Mouse (Mus musculus): Measurements from ENCODE around the gene Mag. TPM values are rescaled to one million over a fixed set of nuclear protein-coding genes. Genes with fewer than 3 reads are reported as not detected.
"Not testable (repeated sequence)": the region's sequence is repeated elsewhere in the genome, so short reads cannot be mapped to it uniquely, and the experiment has no call there.

Gene Mag
- 0.39 TPM in 1 of 2 replicates, not detected in the other for total RNA-seq (2015)
- total RNA-seq (2017) = 0.37 and 1.3 TPM in 2 replicates

- no peak for ATAC-seq (replicated peaks; ENCODE audit: poor library complexity)
These were observed at the start of gene Mag for GRCm38 (mm10) chr7:30914732-30915131. Mag (minus strand) TSS chr7:30914873.

GRCm38 (mm10) chr7:30964366-30964765 is 49.7 kb upstream of the Mag start:
- ATAC-seq (replicated peaks; ENCODE audit: poor library complexity) = no peak

GRCm38 (mm10) chr7:30962862-30963261 is 48.2 kb upstream of the Mag start:
- ATAC-seq (replicated peaks; ENCODE audit: poor library complexity) = no peak

GRCm38 (mm10) chr7:30959786-30960349 is 45.2 kb upstream of the Mag start:
- no peak for ATAC-seq (replicated peaks; ENCODE audit: poor library complexity)

GRCm38 (mm10) chr7:30958866-30959487 is 44.3 kb upstream of the Mag start:
- no peak for ATAC-seq (replicated peaks; ENCODE audit: poor library complexity)

GRCm38 (mm10) chr7:30958109-30958865 is 43.6 kb upstream of the Mag start:
- no peak for ATAC-seq (replicated peaks; ENCODE audit: poor library complexity)

GRCm38 (mm10) chr7:30957367-30957783 is 42.7 kb upstream of the Mag start:
- peak; percentile 43 for ATAC-seq (replicated peaks; ENCODE audit: poor library complexity)

- ATAC-seq (replicated peaks; ENCODE audit: poor library complexity) = peak; percentile 45
These were observed 42.2 kb upstream of the Mag start, which contains the start of gene Usf2 for GRCm38 (mm10) chr7:30956756-30957366. Usf2 (minus strand) TSS chr7:30956803.

GRCm38 (mm10) chr7:30956357-30956751 is 41.7 kb upstream of the Mag start:
- ATAC-seq (replicated peaks; ENCODE audit: poor library complexity) = no peak

GRCm38 (mm10) chr7:30955584-30956356 is 41.1 kb upstream of the Mag start:
- peak; percentile 69 for ATAC-seq (replicated peaks; ENCODE audit: poor library complexity)

- ATAC-seq (replicated peaks; ENCODE audit: poor library complexity) = no peak
These were observed 40.4 kb upstream of the Mag start for GRCm38 (mm10) chr7:30954971-30955520.

- ATAC-seq (replicated peaks; ENCODE audit: poor library complexity) = no peak
These were observed 39.4 kb upstream of the Mag start for GRCm38 (mm10) chr7:30954036-30954435.

GRCm38 (mm10) chr7:30953459-30953858 is 38.8 kb upstream of the Mag start:
- ATAC-seq (replicated peaks; ENCODE audit: poor library complexity) = peak; percentile 47

GRCm38 (mm10) chr7:30952441-30953265 is 38.0 kb upstream of the Mag start:
- ATAC-seq (replicated peaks; ENCODE audit: poor library complexity) = no peak

- not testable (repeated sequence) for ATAC-seq (replicated peaks; ENCODE audit: poor library complexity)
These were observed 35.2 kb upstream of the Mag start for GRCm38 (mm10) chr7:30949902-30950301.

GRCm38 (mm10) chr7:30945876-30946275 is 31.2 kb upstream of the Mag start:
- ATAC-seq (replicated peaks; ENCODE audit: poor library complexity) = no peak

GRCm38 (mm10) chr7:30945466-30945865 is 30.8 kb upstream of the Mag start:
- ATAC-seq (replicated peaks; ENCODE audit: poor library complexity) = not testable (repeated sequence)

GRCm38 (mm10) chr7:30944706-30945105 is 30.0 kb upstream of the Mag start:
- not testable (repeated sequence) for ATAC-seq (replicated peaks; ENCODE audit: poor library complexity)

- ATAC-seq (replicated peaks; ENCODE audit: poor library complexity) = no peak
These were observed 29.4 kb upstream of the Mag start, which contains the start of gene Hamp for GRCm38 (mm10) chr7:30943909-30944635. Hamp (minus strand) TSS chr7:30944032.

Measured in megakaryocyte progenitor cell, adult 5-6 weeks (primary cell).